Mouse (Mus musculus): ENCODE data around the gene Gm10271.

Gm10271 gene

GRCm38 (mm10) chr10:116931497-116932179 is 40.8 kb downstream of the Gm10271 start:
- DNase-seq = no peak

- peak; percentile 36 to 74 for DNase-seq
These were observed 41.5 kb downstream of the Gm10271 start for GRCm38 (mm10) chr10:116930936-116931335.

DNA sequence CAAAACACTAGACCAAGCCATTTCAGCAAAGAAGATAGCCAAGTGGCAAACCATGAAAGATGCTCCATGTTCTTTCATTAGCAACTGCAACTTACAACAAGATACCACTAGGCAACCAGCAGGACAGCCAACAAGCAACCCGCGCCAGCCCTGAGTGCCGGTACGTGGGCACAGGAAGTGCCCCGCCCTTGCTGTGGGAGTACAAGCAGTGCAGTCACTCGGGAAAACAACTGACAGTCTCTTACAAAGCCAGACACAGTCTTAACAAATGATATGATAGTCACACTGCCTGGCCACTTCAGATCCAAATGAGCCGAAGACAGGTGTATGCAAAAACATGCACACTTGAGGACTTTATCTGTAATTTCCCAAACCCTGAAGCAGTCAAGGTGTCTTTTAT is 41.9 kb downstream of the Gm10271 start:
- DNase-seq = peak; percentile 54 to 76

DNA sequence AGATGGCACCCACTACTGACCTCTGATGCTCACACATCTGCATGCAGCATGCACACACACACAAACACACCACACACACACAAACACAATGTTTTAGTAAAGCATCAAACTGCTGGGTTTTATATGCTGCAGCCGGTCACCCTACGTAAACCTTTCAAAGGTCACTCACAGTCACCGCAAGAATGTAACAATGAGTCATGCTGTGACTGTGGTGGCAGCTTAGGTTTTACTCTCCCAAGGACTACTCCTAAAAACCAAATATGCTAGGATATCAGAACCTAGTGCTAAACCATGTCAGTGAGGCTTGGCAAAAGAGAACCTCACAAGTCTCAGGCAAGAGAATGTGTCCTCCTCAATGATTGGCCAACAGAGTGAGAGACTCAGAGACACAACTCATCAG is 43.6 kb downstream of the Gm10271 start:
- no peak for DNase-seq

GRCm38 (mm10) chr10:116926428-116927113 is 45.8 kb downstream of the Gm10271 start:
- no peak for DNase-seq

DNA sequence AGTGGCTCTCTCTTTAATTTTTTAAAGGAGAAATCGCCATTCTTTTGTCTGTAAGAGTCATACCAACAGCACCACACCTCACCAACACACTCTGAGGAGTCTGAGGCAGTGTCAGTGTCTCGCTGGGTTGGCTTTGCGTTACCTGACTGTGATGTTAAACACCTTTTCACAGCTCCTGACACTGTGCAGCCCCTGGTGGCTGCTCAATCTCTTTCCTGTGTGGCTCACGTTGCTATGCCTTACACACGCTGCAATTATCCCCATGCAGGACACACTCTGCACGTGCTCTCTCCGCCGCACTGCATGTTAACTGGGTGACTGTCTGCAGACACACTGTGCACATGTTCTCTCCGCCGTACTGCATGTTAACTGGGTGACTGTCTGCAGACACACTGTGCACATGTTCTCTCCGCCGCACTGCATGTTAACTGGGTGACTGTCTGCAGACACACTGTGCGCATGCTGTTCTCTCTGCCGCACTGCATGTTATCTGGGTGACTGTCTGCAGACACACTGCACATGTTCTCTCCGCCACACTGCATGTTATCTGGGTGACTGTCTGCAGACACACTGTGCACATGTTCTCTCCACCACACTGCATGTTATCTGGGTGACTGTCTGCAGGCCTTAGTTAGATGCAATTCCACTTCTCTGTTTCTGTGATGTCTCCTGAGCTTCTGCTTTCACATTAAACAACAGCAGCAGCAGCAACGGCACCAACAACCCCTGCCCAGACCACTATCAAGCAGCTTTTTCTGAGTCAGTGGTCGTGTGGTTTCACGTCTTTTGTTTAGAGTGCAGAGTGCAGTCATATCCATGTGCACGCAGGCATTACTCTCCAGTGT is 48.5 kb downstream of the Gm10271 start:
- DNase-seq = no peak

- DNase-seq = no peak
These were observed 50.2 kb downstream of the Gm10271 start for GRCm38 (mm10) chr10:116922161-116922560.

DNA sequence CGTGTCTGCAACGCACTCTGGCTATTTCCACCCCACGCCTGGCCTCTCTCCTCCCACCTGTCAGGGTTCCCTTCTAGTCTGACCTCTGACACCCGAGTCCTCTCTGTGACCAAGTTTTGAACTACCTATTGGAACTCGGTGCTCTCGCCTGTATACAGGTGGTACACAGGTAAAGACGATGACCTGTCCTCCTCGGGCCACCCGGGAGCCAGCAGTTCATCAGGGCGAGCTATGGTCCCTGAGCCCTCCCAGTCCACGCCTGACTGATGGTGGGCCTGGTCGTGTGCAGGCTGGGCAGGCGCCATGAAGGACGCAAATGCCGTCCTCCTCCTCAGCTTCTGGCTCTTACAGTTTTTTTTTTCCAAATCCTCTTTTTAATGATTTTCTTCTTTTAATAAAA is 51.0 kb downstream of the Gm10271 start:
- no peak for DNase-seq

- no peak for DNase-seq
These were observed 51.8 kb downstream of the Gm10271 start for GRCm38 (mm10) chr10:116920641-116921040.

DNA sequence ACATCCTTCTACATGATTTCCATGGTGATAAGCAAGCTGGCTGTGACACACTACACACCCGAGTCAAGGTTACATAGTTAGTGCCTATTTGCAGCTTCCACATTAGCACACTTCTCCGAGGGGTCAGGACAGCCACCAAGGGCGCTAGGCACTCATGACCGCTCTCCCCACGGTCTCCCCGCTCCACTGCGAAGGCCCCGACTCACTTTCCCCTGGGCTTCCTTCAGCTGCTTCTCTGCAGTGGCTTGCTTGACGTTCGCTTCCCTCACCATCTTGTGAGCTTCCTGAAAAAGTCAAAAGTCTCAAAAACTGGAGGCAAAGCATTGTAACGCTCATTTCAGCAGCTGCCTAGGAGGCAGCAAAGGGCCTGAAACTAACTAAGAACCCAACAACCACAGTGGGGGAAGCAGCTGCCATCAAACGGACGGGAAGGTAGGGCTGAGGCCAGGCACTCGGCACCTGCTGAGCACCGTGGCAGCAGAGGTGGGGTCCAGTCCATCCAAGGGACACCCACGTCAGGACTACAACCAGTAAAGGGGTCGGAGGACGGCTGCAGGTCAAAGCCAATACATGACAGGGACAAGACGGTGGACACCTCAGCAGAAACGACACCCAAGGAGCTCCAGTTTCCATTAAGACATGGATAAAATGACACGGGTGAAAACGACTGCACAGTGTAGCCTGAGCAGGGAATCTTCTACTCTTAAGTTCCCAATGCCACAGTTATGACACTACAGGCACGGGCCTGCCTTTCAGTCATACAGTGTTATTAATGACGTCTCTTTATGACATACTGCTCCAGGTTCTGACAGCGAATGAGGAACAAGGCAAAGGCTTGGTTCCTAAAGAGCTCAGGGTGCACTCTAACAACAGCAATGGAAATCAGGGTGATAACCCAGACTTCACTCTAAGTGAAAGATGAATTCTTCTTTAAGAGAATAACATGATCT is 52.8 kb downstream of the Gm10271 start:
- peak; percentile 44 to 70 for DNase-seq

DNA sequence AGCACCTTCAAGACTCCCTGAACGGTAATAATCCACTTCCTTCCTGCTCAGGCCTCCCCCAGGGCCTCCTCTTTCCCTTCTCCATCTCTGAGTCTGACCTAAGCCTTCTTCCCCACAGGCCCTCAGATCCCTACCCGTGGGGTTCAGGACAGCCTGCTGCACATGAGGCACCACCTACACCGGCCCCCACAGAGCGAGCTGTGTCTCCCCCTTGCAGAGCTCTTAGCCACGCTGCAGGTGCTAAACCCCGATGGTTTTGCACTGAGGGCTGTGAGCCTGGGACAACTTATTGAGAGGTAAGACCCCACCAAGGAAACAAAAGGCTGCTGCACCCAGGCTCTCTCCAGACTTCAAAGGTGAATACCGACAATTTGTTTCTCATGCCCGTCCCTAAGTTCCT is 55.8 kb downstream of the Gm10271 start:
- DNase-seq = peak; percentile 46 to 63

GRCm38 (mm10) chr10:116915286-116915685 is 57.1 kb downstream of the Gm10271 start:
- DNase-seq = no peak

DNA sequence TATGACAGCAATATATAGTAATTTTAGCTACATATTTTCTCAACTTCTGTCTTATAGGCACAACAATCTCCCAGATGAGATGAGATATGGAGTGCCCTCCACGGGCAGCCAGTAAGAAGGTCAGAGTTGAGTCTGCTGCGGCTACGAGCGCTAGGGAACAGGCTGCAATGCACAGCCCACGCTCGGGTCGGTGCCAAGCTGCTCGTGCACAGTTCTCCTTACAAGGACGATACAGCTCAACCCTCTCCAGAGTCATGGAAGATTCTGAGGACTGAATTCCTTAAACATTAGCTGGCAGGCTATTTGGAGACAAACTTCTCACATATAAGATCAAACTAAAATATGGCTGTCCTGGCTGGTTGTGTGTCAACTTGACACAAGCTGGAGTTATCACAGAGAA is 57.8 kb downstream of the Gm10271 start:
- no peak for DNase-seq

- peak in 1 of 2 experiments; percentile 56 for DNase-seq
These were observed 58.6 kb downstream of the Gm10271 start for GRCm38 (mm10) chr10:116913647-116914273.

GRCm38 (mm10) chr10:116912850-116913249 is 59.6 kb downstream of the Gm10271 start:
- DNase-seq = no peak

DNA sequence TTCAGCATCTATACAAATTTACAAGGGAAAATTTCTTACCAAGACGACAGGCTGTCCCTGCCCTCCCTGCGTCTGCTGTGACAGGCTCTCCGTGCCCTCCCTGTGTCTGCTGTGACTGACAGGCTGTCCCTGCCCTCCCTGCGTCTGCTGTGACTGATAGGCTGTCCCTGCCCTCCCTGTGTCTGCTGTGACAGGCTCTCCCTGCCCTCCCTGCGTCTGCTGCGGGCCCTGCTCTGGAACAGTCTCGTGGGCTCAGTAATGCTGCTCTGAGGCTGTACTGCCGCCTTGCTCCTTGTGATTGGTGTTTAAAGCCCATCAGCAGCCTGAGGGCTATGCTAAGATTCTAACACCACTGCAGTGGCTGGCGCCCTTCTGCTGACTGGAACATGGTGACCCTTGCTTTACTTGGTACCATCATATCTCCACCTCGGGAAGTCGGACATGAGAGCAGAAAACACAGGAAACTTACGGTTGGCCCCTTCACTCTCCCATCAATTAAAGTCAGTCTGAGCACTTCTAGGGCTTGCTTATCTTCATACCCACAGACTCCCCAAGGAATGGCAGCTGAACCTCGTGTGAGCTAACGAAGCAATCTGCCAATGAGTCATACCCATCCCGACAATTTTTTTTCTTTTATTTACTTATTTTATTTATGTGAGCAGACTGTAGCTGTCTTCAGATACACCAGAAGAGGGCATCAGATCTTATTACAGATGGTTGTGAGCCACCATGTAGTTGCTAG is 63.3 kb downstream of the Gm10271 start:
- no peak for DNase-seq

Measured in thymus, postnatal 36 days (tissue).